In genomic region chr13:54033653-54034052, GRCm38 (mm10) we compare ENCODE assay signal across 26 mouse cellular contexts. TPM values are rescaled to one million over a fixed set of nuclear protein-coding genes. Genes with fewer than 3 reads are reported as not detected.
"Had no signal": no experiment of that assay in that cellular context is flagged by ENCODE, and none has a peak within 500 bp of the region (broad histone marks: within the 10 kb centered on the region; RNA-seq: fewer than 3 reads in every experiment).

No protein-coding gene starts in this region.

- H3K4me3 ChIP-seq: embryonic facial prominence, embryonic 10.5 days; embryonic facial prominence, embryonic 12.5 days; embryonic facial prominence, embryonic 13.5 days; embryonic facial prominence, embryonic 15.5 days; erythroblast, embryonic 14.5 days; forebrain, embryonic 10.5 days; forebrain, embryonic 12.5 days; forebrain, embryonic 13.5 days; forebrain, embryonic 15.5 days; gastrocnemius, adult 2 months; heart, adult 2 months had no signal

- H3K27me3 ChIP-seq: embryonic facial prominence, embryonic 12.5 days; embryonic facial prominence, embryonic 13.5 days; embryonic facial prominence, embryonic 15.5 days; forebrain, embryonic 12.5 days; forebrain, embryonic 13.5 days; forebrain, embryonic 15.5 days had no signal

- H3K4me1 ChIP-seq: embryonic facial prominence, embryonic 10.5 days; embryonic facial prominence, embryonic 12.5 days; embryonic facial prominence, embryonic 13.5 days; embryonic facial prominence, embryonic 15.5 days; forebrain, embryonic 10.5 days; forebrain, embryonic 12.5 days; forebrain, embryonic 13.5 days; forebrain, embryonic 15.5 days had no signal

- H3K27ac ChIP-seq: embryonic facial prominence, embryonic 10.5 days; embryonic facial prominence, embryonic 12.5 days; embryonic facial prominence, embryonic 13.5 days; embryonic facial prominence, embryonic 15.5 days; forebrain, embryonic 10.5 days; forebrain, embryonic 12.5 days; forebrain, embryonic 13.5 days; forebrain, embryonic 15.5 days; gastrocnemius, adult 2 months; heart, adult 2 months had no signal

- H3K4me2 ChIP-seq: embryonic facial prominence, embryonic 12.5 days; embryonic facial prominence, embryonic 13.5 days; embryonic facial prominence, embryonic 15.5 days; forebrain, embryonic 12.5 days; forebrain, embryonic 13.5 days; forebrain, embryonic 15.5 days had no signal

- H3K9ac ChIP-seq: embryonic facial prominence, embryonic 12.5 days; embryonic facial prominence, embryonic 13.5 days; embryonic facial prominence, embryonic 15.5 days; forebrain, embryonic 12.5 days; forebrain, embryonic 13.5 days; forebrain, embryonic 15.5 days; forebrain, postnatal 0 days had no signal

- ATAC-seq: forebrain, embryonic 13.5 days; forebrain, embryonic 14.5 days; forebrain, embryonic 15.5 days; forebrain, embryonic 16.5 days; forebrain, postnatal 0 days had no signal

- DNase-seq: cerebellum, adult 9-11 months; cerebellum, postnatal 10 days; cerebellum, postnatal 14 days; cerebellum, postnatal 25 days; cerebellum, postnatal 36 days; embryo, embryonic 11 days; forebrain, postnatal 0 days; gastrocnemius, adult 2 months; gastrocnemius, postnatal 10 days; gastrocnemius, postnatal 14 days; gastrocnemius, postnatal 25 days; gastrocnemius, postnatal 36 days; heart, adult 18-20 months; heart, adult 2 months had no signal

- H3K9me3 ChIP-seq: embryonic facial prominence, embryonic 10.5 days; embryonic facial prominence, embryonic 12.5 days; embryonic facial prominence, embryonic 13.5 days; embryonic facial prominence, embryonic 15.5 days; forebrain, embryonic 12.5 days; forebrain, embryonic 13.5 days; forebrain, embryonic 15.5 days had no signal

- H3K36me3 ChIP-seq: embryonic facial prominence, embryonic 10.5 days; embryonic facial prominence, embryonic 12.5 days; embryonic facial prominence, embryonic 13.5 days; embryonic facial prominence, embryonic 15.5 days; forebrain, embryonic 10.5 days; forebrain, embryonic 12.5 days; forebrain, embryonic 15.5 days had no signal

RNA-seq across cellular contexts. Expression of gene Drd1, which starts 21.9 kb away (rescaled TPM):
- total RNA-seq: gastrocnemius, postnatal 36 days; granulocyte monocyte progenitor cell, adult 5-6 weeks had no signal
- polyA plus RNA-seq: erythroblast, embryonic 14.5 days; forebrain, embryonic 10.5 days had no signal
